Mouse (Mus musculus) lung, embryonic 14.5 days (tissue): ENCODE measurements at regions not wholly inside any gene's neighbourhood (a gene's known extent, or its start where the extent isn't known, plus 50 kb on each side); places are given as distances from the start of the nearest gene placed in this dataset.

Experiments used
- ATAC-seq: fragments of 200-750 bp; cut with Nextera tagmentation; 2 replicates; pipeline ENCODE4 v1.8.0; 2017; ENCODE audit warnings: mild to moderate bottlenecking, moderate TSS enrichment, moderate library complexity; ENCODE audit not compliant: insufficient read depth
- DNase-seq: peaks from one replicate; pipeline ENCODE4 v3.0.0-alpha.2; 2015
- H3K27ac ChIP-seq: fragments of 300-500 bp; sonication (generic); 2 replicates; pipeline ENCODE4 v1.5.1; 2014; ENCODE audit warnings: low read depth, mild to moderate bottlenecking, moderate library complexity
- H3K27me3 ChIP-seq: fragments of 300-500 bp; sonication (generic); 2 replicates; pipeline ENCODE4 v1.6.1; 2014; ENCODE audit warnings: low read length, control low read depth; ENCODE audit not compliant: insufficient read depth
- H3K36me3 ChIP-seq: fragments of 300-500 bp; sonication (generic); 2 replicates; pipeline ENCODE4 v1.6.1; 2014; ENCODE audit warnings: control low read depth; ENCODE audit not compliant: insufficient read depth
- H3K4me1 ChIP-seq: fragments of 300-500 bp; sonication (generic); 2 replicates; pipeline ENCODE4 v1.6.1; 2014; ENCODE audit warnings: antibody characterized with exemption, control low read depth; ENCODE audit not compliant: insufficient read depth
- H3K4me2 ChIP-seq: fragments of 300-500 bp; sonication (generic); 2 replicates; pipeline ENCODE4 v1.6.1; 2014; ENCODE audit warnings: mild to moderate bottlenecking
- H3K4me3 ChIP-seq: fragments of 300-500 bp; sonication (generic); 2 replicates; pipeline ENCODE4 v1.5.1; 2014; ENCODE audit warnings: low read depth, low read length
- H3K9ac ChIP-seq: fragments of 300-500 bp; sonication (generic); 2 replicates; pipeline ENCODE4 v1.6.1; 2014
- H3K9me3 ChIP-seq: fragments of 300-500 bp; sonication (generic); 2 replicates; pipeline ENCODE4 v1.6.1; 2016; ENCODE audit warnings: low read depth, low read length, control low read depth
- CTCF ChIP-seq: IDR thresholded peaks from 2 replicates; pipeline ENCODE4 v1.5.1; 2016; ENCODE audit warnings: antibody characterized with exemption, low read depth
- WGBS: fragments of 180-500 bp; shearing (Covaris S2); extraction: QIAGEN DNeasy Blood & Tissue Kit; methylation state at CpG from one replicate; pipeline ENCODE4 v1.1.7; 2014; 5-methylcytosine and 5-hydroxymethylcytosine counted together

DNA sequence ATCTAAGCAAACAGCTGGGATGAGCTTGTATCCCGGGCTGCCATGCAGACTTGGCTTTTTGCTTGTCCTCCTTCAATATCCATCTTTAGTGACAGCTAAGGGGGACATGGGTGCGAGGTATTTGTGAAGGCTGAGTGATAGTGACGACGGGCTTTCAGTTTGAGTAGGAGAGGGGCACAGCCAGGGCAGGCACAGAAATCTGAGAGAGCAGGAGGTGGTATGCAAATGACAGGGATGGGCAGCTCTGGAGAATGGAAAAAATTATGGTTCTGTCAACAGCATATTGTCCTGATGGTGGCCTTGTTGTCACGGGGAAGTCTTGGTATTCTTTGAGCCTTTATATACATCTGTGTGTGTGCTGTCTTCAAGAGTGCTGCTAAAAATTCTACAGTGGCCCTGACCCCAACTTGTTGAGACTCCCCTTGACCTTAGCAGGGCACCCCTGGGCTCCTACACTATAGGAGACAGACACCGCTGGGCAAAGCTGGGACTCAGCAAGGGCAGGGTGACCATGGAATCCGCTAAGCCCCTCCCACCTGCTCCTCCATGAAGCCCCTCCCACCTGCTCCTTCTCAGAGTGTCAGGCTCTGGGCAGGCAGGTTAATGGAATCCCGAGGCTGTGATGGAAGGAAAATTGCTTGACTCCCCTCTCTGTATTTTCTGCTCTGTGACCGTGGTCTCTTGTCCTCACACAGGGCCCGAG lies 156.1 kb downstream of the Matn1 start:
- TF ChIP-seq CTCF: no peak
- Histone ChIP-seq H3K4me3 (no peak overlapping the region), H3K9ac (no peak overlapping the region), H3K4me1 (no peaks in the 10 kb centered on the region), H3K36me3 (no peaks in the 10 kb centered on the region), H3K9me3 (no peaks in the 10 kb centered on the region), H3K27me3 (no peaks in the 10 kb centered on the region), H3K27ac (no peak overlapping the region), H3K4me2 (peak overlapping the region; percentile 44)
- no peak for ATAC-seq
- 40% methylated on average over 10 of the region's 10 CpGs for WGBS
- DNase-seq: peak; percentile 43

DNA sequence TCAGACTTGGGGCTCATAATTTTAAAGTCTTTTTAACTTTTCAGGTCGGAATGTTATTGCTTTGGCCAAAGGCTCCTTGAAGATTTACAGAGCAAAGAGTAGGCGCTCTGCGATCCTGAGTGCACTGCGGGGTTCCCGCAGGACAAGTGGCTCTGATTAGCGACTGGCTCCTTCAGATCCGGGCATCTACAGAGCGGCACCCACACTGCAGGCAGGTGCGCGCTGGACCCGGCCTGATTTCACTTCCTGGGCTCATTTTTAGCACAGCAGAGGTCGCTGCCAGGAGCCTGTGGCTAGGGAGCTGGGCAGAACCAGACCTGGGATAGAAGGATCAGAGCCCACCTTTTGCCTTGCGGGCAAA lies 156.6 kb downstream of the Matn1 start:
- H3K27me3 ChIP-seq: no peaks in the 10 kb centered on the region
- no peak overlapping the region for H3K4me3 ChIP-seq
- no peaks in the 10 kb centered on the region for H3K9me3 ChIP-seq
- ATAC-seq (no peak), DNase-seq (no peak)
- no peaks in the 10 kb centered on the region for H3K4me1 ChIP-seq
- 0 out of 2 replicates have a peak overlapping the region, but pooled peaks have one; percentile 9 for H3K9ac ChIP-seq
- peak overlapping the region; percentile 44 for H3K4me2 ChIP-seq
- whole genome bisulfite sequencing: 17% methylated on average over 13 of the region's 13 CpGs
- H3K36me3 ChIP-seq: no peaks in the 10 kb centered on the region
- H3K27ac ChIP-seq: no peak overlapping the region
- no peak for TF ChIP-seq CTCF

DNA sequence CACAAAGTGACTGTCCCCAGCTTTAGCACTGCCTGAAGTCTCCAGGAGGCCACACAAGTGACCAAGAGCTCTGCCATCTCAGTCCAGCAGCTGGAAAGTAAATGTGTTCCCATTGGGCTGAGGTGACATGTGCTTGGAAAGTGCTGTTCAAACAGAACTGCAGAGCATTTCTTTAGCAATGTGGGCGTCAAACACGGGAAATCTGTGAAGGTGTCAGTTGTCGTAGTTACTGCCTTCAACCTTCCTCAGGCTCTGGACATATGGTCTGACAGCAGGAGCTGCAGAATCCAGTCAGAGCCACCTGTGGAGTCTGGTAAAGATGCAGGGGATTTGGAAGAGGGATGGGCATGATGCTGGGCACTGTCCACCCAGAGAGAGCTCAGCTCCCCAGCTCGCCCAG lies 158.0 kb downstream of the Matn1 start:
- H3K4me3 ChIP-seq: no peak overlapping the region
- H3K36me3 ChIP-seq: no peaks in the 10 kb centered on the region
- no peaks in the 10 kb centered on the region for H3K4me1 ChIP-seq
- 52% methylated on average over 4 of the region's 4 CpGs for WGBS
- ATAC-seq: no peak
- no peak overlapping the region for H3K4me2 ChIP-seq
- H3K27me3 ChIP-seq: no peaks in the 10 kb centered on the region
- H3K9me3 ChIP-seq: no peaks in the 10 kb centered on the region
- no peak overlapping the region for H3K27ac ChIP-seq
- DNase-seq: no peak
- no peak for TF ChIP-seq CTCF
- H3K9ac ChIP-seq: no peak overlapping the region

DNA sequence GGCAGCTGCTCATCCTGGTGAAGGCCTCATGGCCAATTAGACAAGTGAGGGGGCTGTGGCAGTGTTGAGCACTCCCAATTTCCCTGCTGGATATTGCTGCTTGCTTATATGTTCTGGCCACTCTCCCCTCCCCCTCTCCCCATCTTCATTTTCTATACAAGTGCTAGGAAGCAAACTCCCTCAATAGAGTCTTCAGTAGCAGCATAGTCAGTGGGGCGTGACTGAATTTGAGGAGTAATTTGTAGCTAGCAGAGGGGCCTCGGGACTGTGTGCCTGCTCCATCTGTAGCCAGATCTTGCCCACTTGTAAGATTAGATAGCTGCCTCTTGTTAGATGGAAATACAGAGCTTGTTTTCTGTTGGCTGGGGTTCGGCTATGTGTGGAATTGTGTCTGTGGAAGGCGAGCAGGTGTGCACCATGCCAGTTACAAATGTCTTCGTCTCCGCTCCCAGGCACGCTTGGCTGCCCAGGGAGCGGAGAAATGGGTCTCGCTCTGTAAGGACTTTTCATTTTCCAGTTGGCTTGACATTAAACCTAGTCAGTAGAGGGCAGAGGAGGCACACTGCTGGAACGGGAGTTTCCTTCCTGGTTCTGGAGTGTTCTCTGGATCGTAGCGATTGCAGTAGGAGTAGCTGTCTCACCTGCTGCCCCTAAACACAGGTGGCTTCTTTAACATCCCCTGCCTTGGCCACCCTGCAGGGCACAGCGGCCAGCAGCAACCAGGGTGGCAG lies 163.1 kb downstream of the Matn1 start:
- H3K27me3 ChIP-seq: no peaks in the 10 kb centered on the region
- H3K4me2 ChIP-seq: no peak overlapping the region
- TF ChIP-seq CTCF: peak; percentile 3; the same call in 1 of the 2 replicates
- H3K4me3 ChIP-seq: no peak overlapping the region
- no peak overlapping the region for H3K9ac ChIP-seq
- DNase-seq: no peak
- ATAC-seq: no peak
- no peaks in the 10 kb centered on the region for H3K4me1 ChIP-seq
- no peaks in the 10 kb centered on the region for H3K9me3 ChIP-seq
- no peaks in the 10 kb centered on the region for H3K36me3 ChIP-seq
- 67% methylated on average over 13 of the region's 13 CpGs for WGBS
- H3K27ac ChIP-seq: no peak overlapping the region

DNA sequence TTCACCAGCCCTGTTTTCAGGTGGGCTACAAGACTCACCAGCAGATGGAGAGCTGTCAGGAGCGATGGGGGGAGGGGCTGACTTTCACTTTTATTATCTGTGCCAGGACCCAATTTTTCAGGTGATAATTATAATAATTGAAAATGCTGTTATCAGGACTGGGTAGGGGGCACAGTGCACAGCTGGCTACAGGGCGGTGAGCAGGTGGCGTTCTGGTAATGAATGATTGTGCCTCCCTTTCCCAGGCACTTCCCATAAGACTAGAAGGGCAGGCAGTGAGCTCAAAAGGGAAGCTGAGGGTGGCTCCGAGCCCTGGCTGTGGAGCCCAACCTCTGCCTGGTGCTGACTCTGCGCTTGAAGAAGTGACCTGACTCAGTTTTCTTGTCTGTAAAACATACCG lies 168.4 kb downstream of the Matn1 start:
- no peaks in the 10 kb centered on the region for H3K4me1 ChIP-seq
- no peaks in the 10 kb centered on the region for H3K36me3 ChIP-seq
- DNase-seq (no peak), ATAC-seq (no peak)
- H3K4me3 ChIP-seq: no peak overlapping the region
- H3K4me2 ChIP-seq: no peak overlapping the region
- no peak overlapping the region for H3K9ac ChIP-seq
- no peak overlapping the region for H3K27ac ChIP-seq
- WGBS: 68% methylated on average over 6 of the region's 6 CpGs
- H3K9me3 ChIP-seq: no peaks in the 10 kb centered on the region
- no peaks in the 10 kb centered on the region for H3K27me3 ChIP-seq
- no peak for TF ChIP-seq CTCF

DNA sequence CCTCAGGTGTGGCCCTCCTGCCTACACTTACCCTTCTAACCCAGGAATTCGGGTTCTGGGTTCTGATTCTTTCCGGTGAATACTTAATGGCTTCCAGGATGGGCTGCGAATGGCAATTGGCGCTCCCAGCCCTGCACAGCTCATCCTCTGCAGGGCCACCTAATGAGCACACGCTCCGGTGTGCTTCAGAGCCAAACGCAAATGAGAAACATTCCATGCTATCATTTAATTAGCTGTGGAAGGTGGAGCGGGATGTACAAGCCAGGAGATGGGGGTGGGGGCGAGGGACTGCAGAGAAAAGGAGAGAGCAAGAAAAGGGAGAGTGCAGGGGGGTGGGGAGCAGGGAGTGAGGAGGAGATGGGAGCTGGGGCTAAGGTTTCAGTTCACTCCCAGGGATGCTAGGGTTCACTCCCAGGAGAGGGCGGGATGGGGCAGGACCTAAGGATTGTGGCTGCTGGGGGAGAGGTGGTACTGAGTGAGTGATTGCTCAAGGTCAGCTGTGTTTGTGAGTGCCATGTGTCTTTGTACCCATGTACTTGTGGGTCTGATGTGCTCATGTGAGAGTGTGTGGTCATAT lies 169.6 kb downstream of the Matn1 start:
- 54% methylated on average over 10 of the region's 10 CpGs for WGBS
- H3K4me3 ChIP-seq: no peak overlapping the region
- H3K4me1 ChIP-seq: no peaks in the 10 kb centered on the region
- H3K9ac ChIP-seq: no peak overlapping the region
- no peaks in the 10 kb centered on the region for H3K36me3 ChIP-seq
- ATAC-seq: no peak
- DNase-seq: no peak
- H3K27me3 ChIP-seq: no peaks in the 10 kb centered on the region
- H3K9me3 ChIP-seq: no peaks in the 10 kb centered on the region
- H3K27ac ChIP-seq: no peak overlapping the region
- no peak for TF ChIP-seq CTCF
- no peak overlapping the region for H3K4me2 ChIP-seq

DNA sequence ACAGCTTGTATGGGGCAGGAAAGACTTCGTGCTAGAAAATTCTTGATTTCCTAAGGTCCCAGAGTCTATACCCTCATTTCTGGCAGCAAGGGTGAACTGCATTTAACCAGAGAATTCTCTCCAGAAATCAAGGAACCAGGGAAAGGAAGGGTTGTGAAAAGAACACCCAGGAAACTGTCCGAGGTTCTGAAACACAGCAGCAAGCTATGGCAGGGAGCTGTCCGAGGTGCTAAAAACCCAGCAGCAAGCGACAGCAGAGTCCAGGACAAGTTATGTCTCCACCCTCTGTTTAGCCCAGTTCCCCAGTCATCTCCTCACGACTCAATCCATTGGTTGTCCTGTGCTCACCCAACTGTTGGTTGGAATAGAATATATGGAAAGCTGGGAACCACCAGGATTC lies 171.1 kb downstream of the Matn1 start:
- no peaks in the 10 kb centered on the region for H3K27me3 ChIP-seq
- WGBS: 6% methylated on average over 5 of the region's 5 CpGs
- no peaks in the 10 kb centered on the region for H3K36me3 ChIP-seq
- no peak overlapping the region for H3K4me2 ChIP-seq
- no peak for ATAC-seq
- no peaks in the 10 kb centered on the region for H3K4me1 ChIP-seq
- no peak overlapping the region for H3K27ac ChIP-seq
- H3K4me3 ChIP-seq: no peak overlapping the region
- no peak overlapping the region for H3K9ac ChIP-seq
- peak; percentile 95 for DNase-seq
- TF ChIP-seq CTCF: no peak
- no peaks in the 10 kb centered on the region for H3K9me3 ChIP-seq
